Mouse (Mus musculus) cerebellum, adult 2 months (tissue): ENCODE data around the gene Ovca2. TPM values are rescaled to one million over a fixed set of nuclear protein-coding genes. Genes with fewer than 3 reads are reported as not detected.
A peak's percentile ranks its signal among the peaks of the same experiment; 100 is the strongest.

Experiments
- DNase-seq, 2 experiments: peaks; one replicate each; pipeline ENCODE4 v3.0.0; 2021
- H3K27ac ChIP-seq: fragments of 200-500 bp; 2 replicates; pipeline ENCODE4 v1.5.1; 2012; ENCODE audit warnings: low read length, control low read depth, inconsistent platforms; ENCODE audit not compliant: insufficient read depth
- H3K27me3 ChIP-seq: fragments of 200-500 bp; 2 replicates; pipeline ENCODE4 v1.6.1; 2012; ENCODE audit warnings: inconsistent platforms, mild to moderate bottlenecking, low read length, moderate library complexity; ENCODE audit not compliant: control insufficient read depth, insufficient read depth
- H3K4me1 ChIP-seq: fragments of 200-500 bp; 2 replicates; pipeline ENCODE4 v1.6.1; 2011; ENCODE audit warnings: low read length; ENCODE audit not compliant: control insufficient read depth, insufficient read depth
- H3K4me3 ChIP-seq: fragments of 200-500 bp; replicated peaks from 2 replicates; pipeline ENCODE3; 2011; ENCODE audit warnings: mild to moderate bottlenecking, low read depth, low read length, control low read depth; ENCODE audit not compliant: insufficient read depth
- CTCF ChIP-seq: fragments of 200-500 bp; IDR thresholded peaks from 2 replicates; pipeline ENCODE4 v1.5.1; 2011; ENCODE audit warnings: low read depth, mild to moderate bottlenecking, control low read depth, low read length, moderate library complexity, borderline replicate concordance; ENCODE audit not compliant: insufficient read depth
- POLR2A ChIP-seq: fragments of 200-500 bp; IDR thresholded peaks from 2 replicates; pipeline ENCODE4 v1.6.1; 2011; ENCODE audit warnings: low read length, control low read depth, borderline replicate concordance; ENCODE audit not compliant: insufficient read depth
- WGBS: fragments of 180-500 bp; shearing (Covaris S2); methylation state at CpG from one replicate; pipeline ENCODE4 v1.1.7; 2018; 5-methylcytosine and 5-hydroxymethylcytosine counted together
- polyA plus RNA-seq: library from polyadenylated mRNA; depleted of rRNA; stranded (reverse); fragments of >200 nt; gene quantifications from 2 replicates; pipeline ENCODE4 v1.2.3, GENCODE M21; 2012

The Ovca2 gene
- polyA plus RNA-seq, 1 experiment: 15.3 TPM

DNA sequence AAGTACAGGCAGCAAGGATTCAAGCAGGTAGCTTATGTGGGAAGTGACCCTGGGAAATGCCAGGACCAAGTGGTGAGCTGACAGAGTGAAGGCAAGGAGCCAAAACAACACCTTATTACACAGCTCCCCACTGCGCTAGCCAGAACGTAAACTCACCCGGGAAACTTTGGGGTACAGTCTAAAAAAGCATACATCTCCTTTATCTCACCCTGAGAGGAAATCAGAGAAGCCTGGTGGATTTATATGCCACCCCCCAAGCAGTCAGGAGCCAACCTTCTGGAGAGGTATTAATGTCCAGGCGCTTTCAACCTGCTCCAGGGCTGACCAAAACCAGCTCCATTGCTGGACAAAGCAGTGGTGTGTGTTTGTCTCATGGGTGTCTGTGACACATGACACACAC, 25.3 kb upstream of the Ovca2 start:
- H3K27me3 ChIP-seq: no peaks in the 10 kb centered on the region
- peak overlapping the region; percentile 87 for H3K27ac ChIP-seq
- TF ChIP-seq CTCF (no peak), POLR2A (no peak)
- 19% methylated on average over 4 of the region's 4 CpGs for WGBS
- peak; percentile 54 to 59 for DNase-seq
- no peak overlapping the region for H3K4me3 ChIP-seq
- H3K4me1 ChIP-seq: peaks cover 75% of the 10 kb centered on the region

DNA sequence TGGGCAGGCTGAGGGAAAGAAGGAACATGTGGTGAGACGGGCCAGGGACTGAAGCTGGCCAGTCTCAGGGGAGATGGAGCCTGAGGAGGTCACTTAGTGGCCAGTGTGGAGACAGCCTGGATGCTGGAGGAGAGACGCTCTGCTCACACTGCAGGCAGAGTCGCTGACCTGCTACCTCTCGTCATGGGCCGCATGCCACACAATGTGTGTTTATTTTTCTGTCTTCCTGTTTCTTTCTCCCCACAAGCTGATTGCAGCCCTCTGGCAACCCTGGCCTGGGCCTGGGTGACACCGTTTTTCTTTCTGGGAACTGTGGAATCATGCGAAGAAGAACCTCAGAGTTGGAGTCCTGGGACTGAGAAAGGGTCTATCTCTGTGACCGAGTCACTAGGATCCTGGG, 23.1 kb upstream of the Ovca2 start:
- Histone ChIP-seq H3K27me3 (no peaks in the 10 kb centered on the region), H3K27ac (no peak overlapping the region), H3K4me3 (no peak overlapping the region), H3K4me1 (peaks cover 86% of the 10 kb centered on the region)
- 29% methylated on average over 8 of the region's 8 CpGs for WGBS
- TF ChIP-seq CTCF (no peak), POLR2A (no peak)
- peak; percentile 43 to 49 for DNase-seq

DNA sequence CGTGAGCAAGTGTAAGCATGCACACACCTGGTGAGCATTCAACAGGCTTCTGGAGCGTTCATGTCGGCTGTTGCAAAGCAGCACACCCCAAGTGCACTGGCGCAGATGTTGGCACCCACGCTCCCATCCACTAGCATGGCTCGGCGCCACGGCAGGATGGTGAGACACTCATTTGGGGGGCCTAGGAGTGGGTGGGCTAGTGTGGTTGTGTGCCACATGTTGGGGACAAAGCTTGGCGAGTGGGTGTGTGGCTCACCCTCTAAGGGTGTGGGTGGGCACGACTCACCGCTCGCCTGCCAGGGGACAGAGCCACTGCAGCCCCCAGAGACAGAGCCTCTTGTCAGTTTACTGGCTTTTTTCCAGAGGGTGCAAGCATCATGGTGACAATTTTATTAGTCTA, 22.3 kb upstream of the Ovca2 start:
- TF ChIP-seq CTCF: no peak
- TF ChIP-seq POLR2A: no peak
- peak in 1 of 2 experiments; percentile 37 for DNase-seq
- H3K27me3 ChIP-seq: no peaks in the 10 kb centered on the region
- peaks cover 82% of the 10 kb centered on the region for H3K4me1 ChIP-seq
- no peak overlapping the region for H3K4me3 ChIP-seq
- 48% methylated on average over 12 of the region's 12 CpGs for WGBS
- H3K27ac ChIP-seq: 0 out of 2 replicates have a peak overlapping the region, but pooled peaks have one; percentile 45

DNA sequence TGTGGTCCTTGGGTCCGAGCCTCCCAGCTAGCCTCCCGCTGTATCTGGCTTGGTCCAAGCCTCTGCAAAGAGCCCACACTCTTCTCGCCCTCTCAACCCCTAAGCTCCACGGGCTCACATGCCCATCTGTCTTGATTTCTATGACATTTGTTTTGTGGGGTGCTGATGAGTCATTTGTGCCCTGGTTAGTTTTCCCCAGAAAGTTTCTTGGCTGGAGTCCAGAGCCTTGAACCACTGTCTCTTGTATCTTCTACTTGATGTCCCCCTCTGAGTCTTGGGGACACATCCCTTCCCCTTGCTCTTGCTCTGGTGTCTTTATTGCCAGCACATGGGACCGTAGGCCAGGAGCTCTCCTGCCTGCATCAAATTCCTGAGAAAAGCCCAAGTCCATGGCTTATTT, 21.3 kb upstream of the Ovca2 start:
- DNase-seq: peak in 1 of 2 experiments; percentile 36
- TF ChIP-seq POLR2A: no peak
- TF ChIP-seq CTCF: no peak
- no peaks in the 10 kb centered on the region for H3K27me3 ChIP-seq
- peak overlapping the region; percentile 48; the same call in 1 of the 2 replicates for H3K27ac ChIP-seq
- H3K4me1 ChIP-seq: peaks cover 74% of the 10 kb centered on the region
- WGBS: 39% methylated on average over 5 of the region's 5 CpGs
- H3K4me3 ChIP-seq: no peak overlapping the region

DNA sequence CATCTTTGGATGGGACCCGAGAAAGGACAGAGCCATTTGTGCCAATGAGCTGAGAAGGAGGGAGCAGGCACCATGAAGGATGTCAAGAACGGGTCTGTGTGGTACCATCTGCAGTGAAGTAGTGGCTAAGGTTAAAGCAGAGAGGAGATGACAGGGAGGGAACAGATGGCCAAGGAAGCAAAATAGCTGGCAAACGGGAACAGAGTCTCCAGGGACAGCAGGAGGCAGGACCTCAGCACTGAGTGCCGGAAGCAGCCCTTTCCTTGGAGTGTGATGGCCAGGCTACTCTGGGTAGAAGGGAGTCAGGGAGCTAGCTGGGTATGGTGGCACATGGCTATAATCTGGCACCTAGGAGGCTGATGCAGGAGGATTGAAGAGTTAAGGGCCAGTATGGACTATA, 20.2 kb upstream of the Ovca2 start:
- TF ChIP-seq CTCF (no peak), POLR2A (no peak)
- Histone ChIP-seq H3K27me3 (no peaks in the 10 kb centered on the region), H3K4me3 (no peak overlapping the region), H3K27ac (peak overlapping the region; percentile 91), H3K4me1 (peaks cover 65% of the 10 kb centered on the region)
- WGBS: 9% methylated on average over 4 of the region's 4 CpGs
- DNase-seq: peak; percentile 78 to 88

DNA sequence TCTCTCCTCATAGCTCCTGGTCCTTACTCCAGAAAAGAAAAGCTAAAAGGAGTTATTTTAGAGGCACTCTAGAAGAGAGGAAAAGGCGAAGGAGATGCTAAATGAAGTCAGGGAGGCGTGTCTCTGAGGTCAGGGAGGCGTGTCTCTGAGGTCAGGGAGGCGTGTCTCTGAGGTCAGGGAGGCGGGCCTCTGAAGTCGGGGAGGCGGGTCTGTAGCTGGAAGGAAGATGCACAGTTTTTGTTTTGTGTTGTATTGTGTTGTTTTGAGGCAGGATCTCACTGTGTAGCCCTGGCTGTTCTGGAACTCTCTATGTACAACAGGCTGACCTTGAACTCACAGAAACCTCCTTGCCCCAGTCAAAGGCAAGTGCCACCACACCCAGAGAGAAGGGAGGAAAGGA, 19.3 kb upstream of the Ovca2 start:
- WGBS: 62% methylated on average over 7 of the region's 7 CpGs
- Histone ChIP-seq H3K4me3 (no peak overlapping the region), H3K27me3 (no peaks in the 10 kb centered on the region), H3K27ac (peak overlapping the region; percentile 91), H3K4me1 (peaks cover 57% of the 10 kb centered on the region)
- DNase-seq: no peak
- no peak for TF ChIP-seq CTCF
- TF ChIP-seq POLR2A: no peak

DNA sequence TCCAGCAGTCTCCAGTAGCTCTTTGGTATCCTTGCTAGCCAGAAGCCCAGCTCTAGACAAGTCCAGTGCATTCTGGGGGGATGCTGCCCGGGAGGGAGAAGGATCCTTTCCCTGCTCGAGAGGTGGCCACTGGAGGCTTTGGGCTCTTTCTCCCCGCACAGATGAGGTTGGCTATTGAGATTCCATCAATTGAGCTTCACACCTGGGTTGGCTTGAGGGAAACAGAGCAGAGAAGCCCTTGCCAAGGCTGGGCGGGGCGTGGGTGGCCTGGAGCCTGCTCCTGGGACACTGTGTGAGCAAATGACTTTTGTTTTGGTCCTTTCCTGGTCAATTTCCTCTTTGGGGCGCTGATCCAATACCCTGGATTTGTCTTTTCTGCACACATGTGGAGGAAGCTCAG, 17.5 kb upstream of the Ovca2 start:
- 23% methylated on average over 6 of the region's 6 CpGs for WGBS
- H3K4me3 ChIP-seq: peak overlapping the region; percentile 64
- TF ChIP-seq CTCF: no peak
- peak overlapping the region; percentile 54 for H3K27ac ChIP-seq
- peaks cover 41% of the 10 kb centered on the region for H3K4me1 ChIP-seq
- peak; percentile 60 for DNase-seq
- H3K27me3 ChIP-seq: no peaks in the 10 kb centered on the region

DNA sequence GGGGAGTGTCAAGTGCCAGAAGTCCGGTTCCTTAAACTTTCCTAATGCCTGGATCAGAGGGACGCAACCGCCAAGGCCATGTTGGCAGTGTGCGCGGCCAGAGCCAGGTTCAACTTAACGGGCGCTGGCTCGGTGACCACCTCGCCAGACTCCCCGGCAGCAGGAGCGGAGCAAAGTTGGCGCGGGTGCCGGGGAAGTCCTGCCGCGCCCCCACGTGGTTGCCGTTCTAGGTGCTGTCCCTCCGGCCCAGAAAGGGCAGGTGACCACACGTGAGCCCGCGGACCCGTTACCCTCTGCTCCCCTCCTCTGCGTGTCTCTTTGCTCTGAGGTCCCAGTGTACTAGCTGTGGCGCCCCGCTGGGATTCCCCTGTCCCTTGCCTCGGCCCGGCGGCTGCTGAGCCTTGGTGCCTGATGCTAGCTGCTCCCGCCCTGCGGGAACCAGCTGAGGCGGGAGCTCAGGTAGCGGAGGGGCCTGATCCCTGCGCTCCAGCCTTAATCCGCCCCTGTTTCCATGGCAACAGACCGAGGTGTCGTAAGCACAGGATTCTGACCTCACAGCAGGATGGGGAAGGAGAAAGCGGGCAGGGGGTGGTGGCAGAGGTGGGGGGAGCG, 16.3 kb upstream of the Ovca2 start:
- Histone ChIP-seq H3K27me3 (no peaks in the 10 kb centered on the region), H3K4me1 (peaks cover 29% of the 10 kb centered on the region), H3K4me3 (peak overlapping the region; percentile 64), H3K27ac (peak overlapping the region; percentile 95)
- no peak for TF ChIP-seq POLR2A
- no peak for TF ChIP-seq CTCF
- under 1% methylated on average over 39 of the region's 39 CpGs for WGBS
- DNase-seq: peak; percentile 84
